Mouse (Mus musculus): ENCODE measurements around the gene 9130213A22Rik. TPM values are rescaled to one million over a fixed set of nuclear protein-coding genes. Genes with fewer than 3 reads are reported as not detected.

The 9130213A22Rik gene
- polyA plus RNA-seq (2014; fragmentation: Illumina TruSeq; extraction: RNeasy Lipid Tissue Mini Kit (QIAGEN cat#74804); ENCODE audit: low read depth, low replicate concordance) = not detected

GRCm38 (mm10) chr11:69122336-69122951 is at the start of gene 9130213A22Rik:
9130213A22Rik (minus strand) TSS chr11:69122589.

DNA sequence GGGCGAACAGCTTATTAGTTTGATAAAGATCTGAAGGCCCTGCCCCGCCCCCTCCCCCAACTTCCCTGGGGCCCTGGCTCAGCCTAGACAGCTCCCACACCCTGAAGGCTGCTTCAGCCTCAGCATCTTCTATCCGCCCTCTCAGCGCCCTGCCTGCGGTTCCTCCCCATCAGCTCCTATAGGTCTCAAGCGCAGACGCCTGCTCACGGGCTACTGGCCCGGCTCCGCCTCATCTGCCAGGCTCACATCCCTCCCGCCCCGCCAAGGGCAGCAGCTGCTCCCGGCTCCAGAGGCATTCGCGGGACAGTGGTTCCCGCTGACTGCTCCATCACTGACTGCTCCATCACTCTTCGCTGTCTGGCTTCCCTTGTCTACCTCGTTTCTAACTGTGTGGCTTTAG is 34.4 kb upstream of the 9130213A22Rik start, which contains the start of gene Alox12b:
Alox12b (plus strand) TSS at position 190 of the 400 bp plus-strand sequence.

GRCm38 (mm10) chr11:69125852-69125918 is 3.3 kb upstream of the 9130213A22Rik start, which contains the start of gene Aloxe3:
Aloxe3 (plus strand) TSS chr11:69125896.

DNA sequence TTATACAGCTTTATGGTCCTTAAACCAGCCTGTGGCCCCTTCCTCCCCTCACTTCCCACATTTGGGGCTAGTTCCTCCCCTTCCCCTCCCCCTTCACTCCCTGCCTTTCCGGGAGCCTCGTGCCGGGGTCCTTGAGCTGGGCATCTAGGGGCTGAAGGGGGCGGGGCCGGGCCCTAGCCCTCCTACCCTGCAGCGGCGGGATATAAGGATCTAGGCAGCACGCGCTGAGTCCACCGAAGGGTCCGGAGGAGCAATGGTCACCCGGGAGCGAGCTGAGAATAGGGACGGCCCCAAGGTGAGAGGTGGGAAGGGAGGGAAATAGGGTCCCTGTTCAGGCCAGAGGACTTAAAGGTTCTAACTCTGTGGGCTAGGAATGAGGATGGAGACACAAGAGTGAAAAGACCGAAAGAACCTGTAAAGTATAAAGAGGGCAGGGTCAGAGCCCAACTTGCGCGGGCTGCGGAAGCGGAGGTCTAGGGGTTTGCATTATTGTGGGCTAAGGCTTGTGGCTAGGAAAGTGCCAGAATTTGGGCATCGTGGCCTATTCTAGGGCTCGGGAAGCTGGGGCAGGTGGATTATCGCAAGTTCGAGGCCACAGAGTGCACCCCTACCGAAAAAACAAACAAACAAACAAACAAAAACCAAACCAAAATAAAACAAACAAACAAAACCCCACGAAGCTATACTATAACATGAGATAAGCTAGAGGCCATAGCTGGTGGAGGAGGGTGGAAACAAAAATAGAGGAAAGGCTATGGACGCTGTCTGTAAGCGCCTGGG is 2.0 kb downstream of the 9130213A22Rik start, which contains the start of gene Hes7:
Hes7 (plus strand) TSS at position 184 of the 780 bp plus-strand sequence.

DNA sequence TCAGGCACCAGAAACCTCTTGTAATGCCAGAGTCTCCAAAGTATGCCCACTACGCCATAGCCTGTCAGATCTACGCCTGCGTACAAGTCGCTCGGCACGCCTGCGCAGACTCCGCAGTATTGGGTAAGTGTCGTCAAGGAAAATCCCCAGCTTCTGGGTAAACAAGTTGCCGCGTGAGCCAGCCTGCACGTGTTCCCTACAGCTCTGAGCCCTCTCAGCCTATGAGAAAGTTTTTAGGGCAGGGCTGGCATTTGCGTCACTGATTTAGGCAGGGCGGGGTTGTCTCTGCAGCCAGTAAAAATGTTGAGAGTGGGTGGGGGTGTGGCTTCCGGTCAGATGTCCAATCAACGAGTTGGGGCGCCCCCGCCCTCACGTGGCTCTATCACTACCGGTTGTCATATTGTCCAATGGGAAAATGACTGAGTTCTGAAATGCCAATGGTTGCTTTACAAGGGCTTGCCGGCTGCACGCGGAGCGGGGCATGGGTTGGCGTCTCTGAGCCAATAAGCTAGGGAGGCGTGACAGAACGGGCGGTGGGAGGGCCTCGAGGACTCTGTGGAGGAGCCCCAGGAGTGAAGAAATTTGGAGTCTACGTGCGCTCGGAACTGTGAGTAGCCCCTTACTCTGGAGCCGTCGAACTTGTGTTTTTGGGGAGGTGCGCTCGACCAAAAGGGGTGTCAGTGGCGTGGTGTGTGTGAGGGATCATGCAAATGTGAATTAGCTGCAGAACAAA is 27.5 kb downstream of the 9130213A22Rik start, which contains the start of gene Per1:
Per1 (plus strand) TSS at position 521 of the 733 bp plus-strand sequence.

GRCm38 (mm10) chr11:69088103-69088855 is 34.1 kb downstream of the 9130213A22Rik start, which contains the start of gene Vamp2:
Vamp2 (plus strand) TSS chr11:69088490.

DNA sequence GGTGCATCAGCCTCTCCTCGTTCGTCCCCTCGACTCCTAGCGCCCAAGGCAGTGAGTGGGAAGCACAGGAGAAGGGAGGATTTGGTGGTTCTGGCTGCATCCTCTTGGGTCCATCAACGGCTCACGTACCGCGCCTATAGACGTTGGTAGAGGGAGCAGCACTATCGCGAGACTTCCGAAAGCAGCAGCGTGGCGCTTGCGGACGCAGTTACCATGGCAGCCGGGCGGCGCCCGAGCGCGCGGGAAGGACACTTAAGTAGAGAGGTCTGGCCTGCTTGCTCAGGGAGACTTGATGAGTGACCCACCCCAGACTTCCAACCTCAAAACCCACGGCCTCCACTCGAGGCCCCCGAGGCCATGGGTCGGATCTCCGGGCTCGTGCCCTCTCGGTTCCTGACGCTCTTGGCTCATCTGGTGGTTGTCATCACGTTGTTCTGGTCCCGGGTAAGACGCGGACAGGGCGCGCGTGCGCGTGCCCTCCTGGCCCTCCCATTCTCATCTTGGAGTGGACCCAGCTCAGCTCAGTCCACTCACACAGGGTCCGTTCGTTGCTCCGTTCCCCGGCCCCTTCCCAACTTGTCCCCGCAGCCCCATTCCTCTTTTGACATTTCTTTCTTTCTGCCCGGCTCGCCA is 51.7 kb downstream of the 9130213A22Rik start, which contains the start of gene Tmem107:
Tmem107 (plus strand) TSS at position 217 of the 633 bp plus-strand sequence.

Other genes with a start within 250 kb of the 9130213A22Rik start
- gene Rnf222, start 234.0 kb downstream of the 9130213A22Rik start, polyA plus RNA-seq (2014; fragmentation: Illumina TruSeq; extraction: RNeasy Lipid Tissue Mini Kit (QIAGEN cat#74804); ENCODE audit: low read depth, low replicate concordance) = not detected
- gene Rpl26, start 221.0 kb downstream of the 9130213A22Rik start, polyA plus RNA-seq (2014; fragmentation: Illumina TruSeq; extraction: RNeasy Lipid Tissue Mini Kit (QIAGEN cat#74804); ENCODE audit: low read depth, low replicate concordance) = 139 TPM
- gene Odf4, start 195.5 kb downstream of the 9130213A22Rik start, polyA plus RNA-seq (2014; fragmentation: Illumina TruSeq; extraction: RNeasy Lipid Tissue Mini Kit (QIAGEN cat#74804); ENCODE audit: low read depth, low replicate concordance) = not detected
- 6.4 TPM for gene Arhgef15, start 165.1 kb downstream of the 9130213A22Rik start, polyA plus RNA-seq (2014; fragmentation: Illumina TruSeq; extraction: RNeasy Lipid Tissue Mini Kit (QIAGEN cat#74804); ENCODE audit: low read depth, low replicate concordance)
- gene Slc25a35, start 154.5 kb downstream of the 9130213A22Rik start, polyA plus RNA-seq (2014; fragmentation: Illumina TruSeq; extraction: RNeasy Lipid Tissue Mini Kit (QIAGEN cat#74804); ENCODE audit: low read depth, low replicate concordance) = 28.6 TPM
- 6.2 TPM for gene Rangrf, start 147.4 kb downstream of the 9130213A22Rik start, polyA plus RNA-seq (2014; fragmentation: Illumina TruSeq; extraction: RNeasy Lipid Tissue Mini Kit (QIAGEN cat#74804); ENCODE audit: low read depth, low replicate concordance)
- 8.0 TPM for gene Pfas, start 114.1 kb downstream of the 9130213A22Rik start, polyA plus RNA-seq (2014; fragmentation: Illumina TruSeq; extraction: RNeasy Lipid Tissue Mini Kit (QIAGEN cat#74804); ENCODE audit: low read depth, low replicate concordance)
- gene Ctc1, start 106.7 kb downstream of the 9130213A22Rik start, polyA plus RNA-seq (2014; fragmentation: Illumina TruSeq; extraction: RNeasy Lipid Tissue Mini Kit (QIAGEN cat#74804); ENCODE audit: low read depth, low replicate concordance) = 7.3 TPM
- gene Aurkb, start 76.9 kb downstream of the 9130213A22Rik start, polyA plus RNA-seq (2014; fragmentation: Illumina TruSeq; extraction: RNeasy Lipid Tissue Mini Kit (QIAGEN cat#74804); ENCODE audit: low read depth, low replicate concordance) = 1.4 TPM
- gene Borcs6, start 62.9 kb downstream of the 9130213A22Rik start, polyA plus RNA-seq (2014; fragmentation: Illumina TruSeq; extraction: RNeasy Lipid Tissue Mini Kit (QIAGEN cat#74804); ENCODE audit: low read depth, low replicate concordance) = 5.8 TPM
- gene Tmem107, start 51.8 kb downstream of the 9130213A22Rik start, polyA plus RNA-seq (2014; fragmentation: Illumina TruSeq; extraction: RNeasy Lipid Tissue Mini Kit (QIAGEN cat#74804); ENCODE audit: low read depth, low replicate concordance) = 4.5 TPM
- gene Vamp2, start 34.1 kb downstream of the 9130213A22Rik start, polyA plus RNA-seq (2014; fragmentation: Illumina TruSeq; extraction: RNeasy Lipid Tissue Mini Kit (QIAGEN cat#74804); ENCODE audit: low read depth, low replicate concordance) = 120 TPM
- gene Per1, start 27.4 kb downstream of the 9130213A22Rik start, polyA plus RNA-seq (2014; fragmentation: Illumina TruSeq; extraction: RNeasy Lipid Tissue Mini Kit (QIAGEN cat#74804); ENCODE audit: low read depth, low replicate concordance) = 0.58 TPM
- gene Hes7, start 2.2 kb downstream of the 9130213A22Rik start, polyA plus RNA-seq (2014; fragmentation: Illumina TruSeq; extraction: RNeasy Lipid Tissue Mini Kit (QIAGEN cat#74804); ENCODE audit: low read depth, low replicate concordance) = not detected
- gene Aloxe3, start 3.3 kb upstream of the 9130213A22Rik start, polyA plus RNA-seq (2014; fragmentation: Illumina TruSeq; extraction: RNeasy Lipid Tissue Mini Kit (QIAGEN cat#74804); ENCODE audit: low read depth, low replicate concordance) = 0.17 TPM
- not detected for gene Alox12b, start 34.4 kb upstream of the 9130213A22Rik start, polyA plus RNA-seq (2014; fragmentation: Illumina TruSeq; extraction: RNeasy Lipid Tissue Mini Kit (QIAGEN cat#74804); ENCODE audit: low read depth, low replicate concordance)
- not detected for gene Alox8, start 75.3 kb upstream of the 9130213A22Rik start, polyA plus RNA-seq (2014; fragmentation: Illumina TruSeq; extraction: RNeasy Lipid Tissue Mini Kit (QIAGEN cat#74804); ENCODE audit: low read depth, low replicate concordance)
- gene Gucy2e, start 114.4 kb upstream of the 9130213A22Rik start, polyA plus RNA-seq (2014; fragmentation: Illumina TruSeq; extraction: RNeasy Lipid Tissue Mini Kit (QIAGEN cat#74804); ENCODE audit: low read depth, low replicate concordance) = not detected
- 1.8 TPM for gene Cntrob, start 201.2 kb upstream of the 9130213A22Rik start, polyA plus RNA-seq (2014; fragmentation: Illumina TruSeq; extraction: RNeasy Lipid Tissue Mini Kit (QIAGEN cat#74804); ENCODE audit: low read depth, low replicate concordance)
- 58.0 TPM for gene Trappc1, start 201.4 kb upstream of the 9130213A22Rik start, polyA plus RNA-seq (2014; fragmentation: Illumina TruSeq; extraction: RNeasy Lipid Tissue Mini Kit (QIAGEN cat#74804); ENCODE audit: low read depth, low replicate concordance)
- gene Kcnab3, start 203.7 kb upstream of the 9130213A22Rik start, polyA plus RNA-seq (2014; fragmentation: Illumina TruSeq; extraction: RNeasy Lipid Tissue Mini Kit (QIAGEN cat#74804); ENCODE audit: low read depth, low replicate concordance) = 14.0 TPM
- gene Rnf227, start 217.9 kb upstream of the 9130213A22Rik start, polyA plus RNA-seq (2014; fragmentation: Illumina TruSeq; extraction: RNeasy Lipid Tissue Mini Kit (QIAGEN cat#74804); ENCODE audit: low read depth, low replicate concordance) = 15.8 TPM
- 10.1 TPM for gene Chd3, start 246.8 kb upstream of the 9130213A22Rik start, polyA plus RNA-seq (2014; fragmentation: Illumina TruSeq; extraction: RNeasy Lipid Tissue Mini Kit (QIAGEN cat#74804); ENCODE audit: low read depth, low replicate concordance)

All from adrenal gland, adult 10 weeks (tissue).